Mouse (Mus musculus) MEL (cell line): Measurements from ENCODE around the gene RPS10-NUDT3. TPM values are rescaled to one million over a fixed set of nuclear protein-coding genes. Genes with fewer than 3 reads are reported as not detected.

Experiments
- DNase-seq: peaks from one replicate; pipeline ENCODE4 v3.0.0; 2011; ENCODE audit warnings: low read depth, low spot score
- H3K27ac ChIP-seq: 2 replicates; pipeline ENCODE4 v1.5.1; 2012; ENCODE audit warnings: low read depth, mild to moderate bottlenecking, control low read depth, low read length, moderate library complexity; ENCODE audit not compliant: control insufficient read depth
- H3K27me3 ChIP-seq, 2 experiments: fragments of 150-350 bp in 1 of 2; sonication (generic) in 1 of 2; 2 replicates each; pipeline ENCODE4 v1.6.1; 2012; ENCODE audit warnings: low read length in 2 of 2, mild to moderate bottlenecking in 2 of 2, improper control_type of control experiment in 1 of 2, moderate library complexity in 1 of 2; ENCODE audit not compliant: insufficient read depth in 2 of 2, control insufficient read depth in 1 of 2
- H3K36me3 ChIP-seq, 2 experiments: 2 replicates each; pipeline ENCODE4 v1.6.1; 2012 to 2014; ENCODE audit warnings: low read length in 2 of 2, improper control_type of control experiment in 1 of 2, inconsistent platforms in 1 of 2, mild to moderate bottlenecking in 1 of 2; ENCODE audit not compliant: insufficient read depth in 2 of 2, control insufficient read depth in 1 of 2
- H3K4me1 ChIP-seq, 2 experiments: fragments of 150-350 bp in 1 of 2; sonication (generic) in 1 of 2; 2 replicates each; pipeline ENCODE4 v1.6.1; 2012; ENCODE audit warnings: low read length in 2 of 2, improper control_type of control experiment in 1 of 2, mild to moderate bottlenecking in 1 of 2; ENCODE audit not compliant: insufficient read depth in 2 of 2, control insufficient read depth in 1 of 2
- H3K4me3 ChIP-seq, 2 experiments: fragments of 150-350 bp in 1 of 2; sonication (generic) in 1 of 2; 2 replicates each; pipeline ENCODE4 v1.5.1; 2012; ENCODE audit warnings: low read depth in 2 of 2, low read length in 2 of 2, mild to moderate bottlenecking in 2 of 2, moderate library complexity in 2 of 2, control low read depth in 1 of 2, improper control_type of control experiment in 1 of 2; ENCODE audit not compliant: control insufficient read depth in 1 of 2, insufficient read depth in 1 of 2
- H3K79me2 ChIP-seq: 2 replicates; pipeline ENCODE4 v1.6.1; 2012; ENCODE audit warnings: mild to moderate bottlenecking, low read length, moderate library complexity; ENCODE audit not compliant: control insufficient read depth, poor library complexity, insufficient read depth
- H3K9ac ChIP-seq: 2 replicates; pipeline ENCODE4 v1.6.1; 2012; ENCODE audit warnings: low read depth, mild to moderate bottlenecking, control low read depth, low read length, moderate library complexity; ENCODE audit not compliant: control insufficient read depth, poor library complexity, severe bottlenecking
- H3K9me3 ChIP-seq: fragments of 150-350 bp; sonication (generic); replicated peaks from 2 replicates; pipeline ENCODE4 v1.6.1; 2012; ENCODE audit warnings: mild to moderate bottlenecking, low read length, improper control_type of control experiment, moderate library complexity; ENCODE audit not compliant: insufficient read depth
- BHLHE40 ChIP-seq: IDR thresholded peaks from 2 replicates; pipeline ENCODE4 v1.6.1; 2012; ENCODE audit warnings: low read depth, mild to moderate bottlenecking, inconsistent platforms, low read length, improper control_type of control experiment, borderline replicate concordance
- CHD2 ChIP-seq: IDR thresholded peaks from 2 replicates; pipeline ENCODE4 v1.6.1; 2011; ENCODE audit warnings: low read length, improper control_type of control experiment
- CTCF ChIP-seq, 3 experiments: IDR thresholded peaks in 2 of 3; conservative IDR thresholded peaks in 1 of 3; 2 replicates each; pipeline ENCODE4 v1.5.1; 2011 to 2012; ENCODE audit warnings: low read length in 3 of 3, low read depth in 2 of 3, mild to moderate bottlenecking in 2 of 3, improper control_type of control experiment in 1 of 3, inconsistent platforms in 1 of 3, mixed read lengths in 1 of 3, moderate library complexity in 1 of 3; ENCODE audit not compliant: control insufficient read depth in 1 of 3, insufficient read depth in 1 of 3, poor library complexity in 1 of 3, severe bottlenecking in 1 of 3
- E2F4 ChIP-seq: IDR thresholded peaks from 2 replicates; pipeline ENCODE4 v1.6.1; 2011; ENCODE audit warnings: low read depth, low read length, improper control_type of control experiment, borderline replicate concordance
- ELF1 ChIP-seq: IDR thresholded peaks from 2 replicates; pipeline ENCODE4 v1.6.1; 2014; ENCODE audit warnings: low read depth, mild to moderate bottlenecking, inconsistent platforms, low read length, improper control_type of control experiment, moderate library complexity
- EP300 ChIP-seq, 2 experiments: IDR thresholded peaks; 2 replicates each; pipeline ENCODE4 v1.6.1; 2011; ENCODE audit warnings: improper control_type of control experiment in 2 of 2, low read length in 2 of 2, low read depth in 1 of 2, mild to moderate bottlenecking in 1 of 2
- ETS1 ChIP-seq: IDR thresholded peaks from 2 replicates; pipeline ENCODE4 v1.6.1; 2012; ENCODE audit warnings: low read depth, mild to moderate bottlenecking, inconsistent platforms, low read length, improper control_type of control experiment, moderate library complexity
- GABPA ChIP-seq: IDR thresholded peaks from 2 replicates; pipeline ENCODE4 v1.6.1; 2012; ENCODE audit warnings: low read depth, mild to moderate bottlenecking, inconsistent platforms, low read length, improper control_type of control experiment, moderate library complexity
- HCFC1 ChIP-seq: IDR thresholded peaks from 2 replicates; pipeline ENCODE4 v1.6.1; 2012; ENCODE audit warnings: low read depth, mild to moderate bottlenecking, inconsistent platforms, low read length, improper control_type of control experiment, moderate library complexity
- JUND ChIP-seq: IDR thresholded peaks from 2 replicates; pipeline ENCODE4 v1.6.1; 2011; ENCODE audit warnings: low read depth, mild to moderate bottlenecking, improper control_type of control experiment, low read length
- KAT2A ChIP-seq: conservative IDR thresholded peaks from 2 replicates; pipeline ENCODE4 v1.6.1; 2012; ENCODE audit warnings: low read depth, low read length, improper control_type of control experiment, inconsistent platforms
- MAX ChIP-seq: IDR thresholded peaks from 2 replicates; pipeline ENCODE4 v1.6.1; 2011; ENCODE audit warnings: low read length, improper control_type of control experiment
- MEF2A ChIP-seq: IDR thresholded peaks from 2 replicates; pipeline ENCODE4 v1.6.1; 2014; ENCODE audit warnings: low read depth, mild to moderate bottlenecking, inconsistent platforms, low read length, improper control_type of control experiment; ENCODE audit not compliant: poor library complexity, insufficient replicate concordance, severe bottlenecking; ENCODE audit errors: extremely low read depth
- NELFE ChIP-seq: IDR thresholded peaks from 2 replicates; pipeline ENCODE4 v1.6.1; 2011; ENCODE audit warnings: low read depth, low read length, improper control_type of control experiment
- NRF1 ChIP-seq: IDR thresholded peaks from 2 replicates; pipeline ENCODE4 v1.6.1; 2014; ENCODE audit warnings: low read depth, mild to moderate bottlenecking, inconsistent platforms, low read length, improper control_type of control experiment, moderate library complexity; ENCODE audit not compliant: poor library complexity, insufficient read depth, severe bottlenecking
- POLR2AphosphoS2 ChIP-seq: IDR thresholded peaks from 2 replicates; pipeline ENCODE4 v1.6.1; 2011; ENCODE audit warnings: low read length, improper control_type of control experiment
- TCF12 ChIP-seq: IDR thresholded peaks from 2 replicates; pipeline ENCODE4 v1.6.1; 2014; ENCODE audit warnings: low read depth, mild to moderate bottlenecking, inconsistent platforms, low read length, improper control_type of control experiment, moderate library complexity
- UBTF ChIP-seq: IDR thresholded peaks from 2 replicates; pipeline ENCODE4 v1.6.1; 2012; ENCODE audit warnings: low read depth, mild to moderate bottlenecking, inconsistent platforms, low read length, improper control_type of control experiment, moderate library complexity, borderline replicate concordance; ENCODE audit not compliant: insufficient read depth
- USF1 ChIP-seq: IDR thresholded peaks from 2 replicates; pipeline ENCODE4 v1.6.1; 2014; ENCODE audit warnings: low read depth, mild to moderate bottlenecking, inconsistent platforms, low read length, improper control_type of control experiment, moderate library complexity
- USF2 ChIP-seq, 2 experiments: IDR thresholded peaks; 2 replicates each; pipeline ENCODE4 v1.6.1; 2011 to 2012; ENCODE audit warnings: improper control_type of control experiment in 2 of 2, low read length in 2 of 2, borderline replicate concordance in 1 of 2, inconsistent platforms in 1 of 2, low read depth in 1 of 2, mild to moderate bottlenecking in 1 of 2; ENCODE audit not compliant: insufficient read depth in 1 of 2
- ZC3H11A ChIP-seq: IDR thresholded peaks from 2 replicates; pipeline ENCODE4 v1.6.1; 2012; ENCODE audit warnings: low read depth, mild to moderate bottlenecking, inconsistent platforms, low read length, improper control_type of control experiment
- ZKSCAN1 ChIP-seq: IDR thresholded peaks from 2 replicates; pipeline ENCODE4 v1.6.1; 2012; ENCODE audit warnings: low read depth, mild to moderate bottlenecking, inconsistent platforms, low read length, improper control_type of control experiment, moderate library complexity
- ZNF384 ChIP-seq: IDR thresholded peaks from 2 replicates; pipeline ENCODE4 v1.6.1; 2012; ENCODE audit warnings: low read depth, mild to moderate bottlenecking, inconsistent platforms, low read length, improper control_type of control experiment
- polyA plus RNA-seq, 2 experiments: library from polyadenylated mRNA; stranded (reverse) in 1 of 2; unstranded in 1 of 2; fragments of >175 nt in 1 of 2; fragments of >200 nt in 1 of 2; gene quantifications; 2 replicates each; pipeline versions ENCODE4 v1.2.1 to v1.2.4; 2012; ENCODE audit warnings: low replicate concordance in 2 of 2, low read depth in 1 of 2; ENCODE audit not compliant: insufficient read length in 2 of 2, insufficient read depth in 1 of 2, missing spikeins in 1 of 2
- total RNA-seq: library from RNA; depleted of rRNA; stranded (reverse); fragments of 300-350 nt; gene quantifications from 2 replicates; pipeline ENCODE4 v1.2.3, GENCODE M21; 2012

Gene RPS10-NUDT3
- total and polyA plus RNA-seq, 3 experiments = 37.3 TPM; not detected in 2

- TF ChIP-seq ELF1 (no peak), HCFC1 (no peak), USF2 (IDR thresholded peaks at IDR 0.05; ENCODE audit: borderline replicate concordance in 1 of 2, insufficient read depth in 1 of 2, low read depth in 1 of 2, low read length in 2 of 2) (no peak), GABPA (no peak), KAT2A (no peak)
- TF ChIP-seq, all 39 proteins: peak for 0
- Histone ChIP-seq H3K27me3 (no peaks in the 10 kb centered on the region), H3K9me3 (no peaks in the 10 kb centered on the region), H3K27ac (no peak overlapping the region), H3K79me2 (no peaks in the 10 kb centered on the region), H3K4me1 (peaks cover 0 to 4% of the 10 kb centered on the region in 2 experiments; a peak in 2 of 4 replicates), H3K9ac (no peak overlapping the region), H3K4me3 (no peak overlapping the region), H3K36me3 (no peaks in the 10 kb centered on the region; a peak in 1 of 4 replicates)
- no peak for DNase-seq
Measured at GRCm38 (mm10) chr17:27549234-27549633, 85.8 kb downstream of the RPS10-NUDT3 start.

- TF ChIP-seq CHD2 (no peak), ZKSCAN1 (no peak)
- H3K27ac ChIP-seq = no peak overlapping the region
- peaks cover 0 to under 1% of the 10 kb centered on the region in 2 experiments; a peak in 1 of 4 replicates for H3K4me1 ChIP-seq
- no peaks in the 10 kb centered on the region for H3K79me2 ChIP-seq
- no peak overlapping the region for H3K4me3 ChIP-seq
- H3K27me3 ChIP-seq = no peaks in the 10 kb centered on the region
- H3K9me3 ChIP-seq = no peaks in the 10 kb centered on the region
- H3K36me3 ChIP-seq = no peaks in the 10 kb centered on the region; a peak in 1 of 4 replicates
- no peak overlapping the region for H3K9ac ChIP-seq
- DNase-seq = no peak
Measured at GRCm38 (mm10) chr17:27547253-27547868, 87.7 kb downstream of the RPS10-NUDT3 start.

GRCm38 (mm10) chr17:27546574-27547085, 88.4 kb downstream of the RPS10-NUDT3 start:
- no peak overlapping the region for H3K4me3 ChIP-seq

More at GRCm38 (mm10) chr17:27546574-27547085, 88.4 kb downstream of the RPS10-NUDT3 start:
- Histone ChIP-seq H3K4me1 (no peaks in the 10 kb centered on the region; a peak in 1 of 4 replicates), H3K36me3 (no peaks in the 10 kb centered on the region; a peak in 1 of 4 replicates), H3K79me2 (no peaks in the 10 kb centered on the region), H3K27ac (no peak overlapping the region), H3K27me3 (no peaks in the 10 kb centered on the region), H3K9ac (no peak overlapping the region), H3K9me3 (no peaks in the 10 kb centered on the region)
- DNase-seq = no peak
- TF ChIP-seq CTCF (IDR thresholded peaks at IDR 0.05 in 2 of 3, conservative IDR thresholded peaks at IDR 0.05 in 1 of 3; ENCODE audit: control insufficient read depth in 1 of 3, insufficient read depth in 1 of 3, low read depth in 2 of 3, low read length in 3 of 3, poor library complexity in 1 of 3, severe bottlenecking in 1 of 3) (no peak), JUND (no peak), TCF12 (no peak), POLR2AphosphoS2 (no peak), ZNF384 (no peak), USF2 (IDR thresholded peaks at IDR 0.05; ENCODE audit: borderline replicate concordance in 1 of 2, insufficient read depth in 1 of 2, low read depth in 1 of 2, low read length in 2 of 2) (no peak), BHLHE40 (no peak), EP300 (IDR thresholded peaks at IDR 0.05; ENCODE audit: low read depth in 1 of 2, low read length in 2 of 2) (no peak), E2F4 (no peak), MEF2A (no peak), NRF1 (no peak), MAX (no peak), NELFE (no peak), ZC3H11A (no peak), ETS1 (no peak), UBTF (no peak), USF1 (no peak)
